Mouse (Mus musculus): Measurements from ENCODE around the gene Gm10717.
A peak's percentile ranks its signal among the peaks of the same experiment; 100 is the strongest.
"Not testable (repeated sequence)": the region's sequence is repeated elsewhere in the genome, so short reads cannot be mapped to it uniquely, and the experiment has no call there.

Gm10717 gene

GRCm38 (mm10) chr9:3023985-3024648 lies 1.1 kb upstream of the Gm10717 start:
- DNase-seq (ENCODE audit: low read depth, low spot score) = not testable (repeated sequence)

DNA sequence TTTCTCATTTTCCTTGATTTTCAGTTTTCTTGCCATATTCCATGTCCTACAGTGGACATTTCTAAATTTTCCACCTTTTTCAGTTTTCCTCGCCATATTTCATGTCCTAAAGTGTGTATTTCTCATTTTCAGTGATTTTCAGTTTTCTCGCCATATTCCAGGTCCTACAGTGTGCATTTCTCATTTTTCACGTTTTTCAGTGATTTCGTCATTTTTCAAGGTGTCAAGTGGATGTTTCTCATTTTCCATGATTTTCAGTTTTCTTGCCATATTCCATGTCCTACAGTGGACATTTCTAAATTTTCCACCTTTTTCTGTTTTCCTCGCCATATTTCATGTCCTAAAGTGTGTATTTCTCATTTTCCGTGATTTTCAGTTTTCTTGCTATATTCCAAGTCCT lies 436 bp downstream of the Gm10717 start:
- DNase-seq (ENCODE audit: low read depth, low spot score) = not testable (repeated sequence)

DNA sequence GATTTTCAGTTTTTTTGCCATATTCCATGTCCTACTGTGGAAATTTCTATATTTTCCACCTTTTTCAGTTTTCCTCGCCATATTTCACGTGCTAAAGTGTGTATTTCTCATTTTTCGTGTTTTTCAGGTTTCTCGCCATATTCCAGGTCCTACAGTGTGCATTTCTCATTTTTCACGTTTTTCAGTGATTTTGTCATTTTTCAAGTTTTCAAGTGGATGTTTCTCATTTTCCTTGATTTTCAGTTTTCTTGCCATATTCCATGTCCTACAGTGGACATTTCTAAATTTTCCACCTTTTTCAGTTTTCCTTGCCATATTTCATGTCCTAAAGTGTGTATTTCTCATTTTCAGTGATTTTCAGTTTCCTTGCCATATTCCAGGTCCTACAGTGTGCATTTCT lies 919 bp downstream of the Gm10717 start:
- not testable (repeated sequence) for DNase-seq (ENCODE audit: low read depth, low spot score)

DNA sequence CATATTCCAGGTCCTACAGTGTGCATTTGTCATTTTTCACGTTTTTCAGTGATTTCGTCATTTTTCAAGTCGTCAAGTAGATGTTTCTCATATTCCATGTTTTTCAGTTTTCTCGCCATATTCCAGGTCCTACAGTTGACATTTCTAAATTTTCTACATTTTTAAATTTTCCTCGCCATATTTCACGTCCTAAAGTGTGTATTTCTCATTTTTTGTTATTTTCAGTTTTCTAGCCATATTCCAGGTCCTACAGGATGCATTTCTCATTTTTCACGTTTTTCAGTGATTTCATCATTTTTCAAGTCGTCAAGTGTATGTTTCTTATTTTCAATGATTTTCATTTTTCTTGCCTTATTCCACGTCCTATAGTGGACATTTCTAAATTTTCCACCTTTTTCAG lies 1.5 kb downstream of the Gm10717 start:
- not testable (repeated sequence) for DNase-seq (ENCODE audit: low read depth, low spot score)

GRCm38 (mm10) chr9:3027200-3027599 lies 2.0 kb downstream of the Gm10717 start:
- DNase-seq (ENCODE audit: low read depth, low spot score) = peak; percentile 28

DNA sequence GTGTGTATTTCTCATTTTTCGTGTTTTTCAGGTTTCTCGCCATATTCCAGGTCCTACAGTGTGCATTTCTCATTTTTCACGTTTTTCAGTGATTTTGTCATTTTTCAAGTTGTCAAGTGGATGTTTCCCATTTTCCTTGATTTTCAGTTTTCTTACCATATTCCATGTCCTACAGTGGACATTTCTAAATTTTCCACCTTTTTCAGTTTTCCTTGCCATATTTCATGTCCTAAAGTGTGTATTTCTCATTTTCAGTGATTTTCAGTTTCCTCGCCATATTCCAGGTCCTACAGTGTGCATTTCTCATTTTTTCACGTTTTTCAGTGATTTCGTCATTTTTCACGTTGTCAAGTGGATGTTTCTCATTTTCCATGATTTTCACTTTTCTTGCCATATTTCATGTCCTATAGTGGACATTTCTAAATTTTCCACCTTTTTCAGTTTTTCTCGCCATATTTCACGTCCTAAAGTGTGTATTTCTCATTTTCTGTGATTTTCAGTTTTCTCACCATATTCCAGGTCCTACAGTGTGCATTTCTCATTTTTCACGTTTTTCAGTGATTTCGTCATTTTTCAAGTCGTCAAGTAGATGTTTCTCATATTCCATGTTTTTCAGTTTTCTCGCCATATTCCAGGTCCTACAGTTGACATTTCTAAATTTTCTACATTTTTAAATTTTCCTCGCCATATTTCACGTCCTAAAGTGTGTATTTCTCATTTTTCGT lies 4.2 kb downstream of the Gm10717 start:
- DNase-seq (ENCODE audit: low read depth, low spot score) = not testable (repeated sequence)

- DNase-seq (ENCODE audit: low read depth, low spot score) = peak; percentile 34
These were observed 5.6 kb downstream of the Gm10717 start for GRCm38 (mm10) chr9:3030677-3031318.

DNA sequence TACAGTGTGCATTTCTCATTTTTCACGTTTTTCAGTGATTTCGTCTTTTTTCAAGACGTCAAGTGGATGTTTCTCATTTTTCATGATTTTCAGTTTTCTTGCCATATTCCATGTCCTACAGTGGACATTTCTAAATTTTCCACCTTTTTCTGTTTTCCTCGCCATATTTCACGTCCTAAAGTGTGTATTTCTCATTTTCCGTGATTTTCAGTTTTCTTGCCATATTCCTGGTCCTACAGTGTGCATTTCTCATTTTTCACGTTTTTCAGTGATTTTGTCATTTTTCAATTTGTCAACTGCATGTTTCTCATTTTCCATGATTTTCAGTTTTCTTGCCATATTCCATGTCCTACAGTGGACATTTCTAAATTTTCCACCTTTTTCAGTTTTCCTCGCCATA lies 9.1 kb downstream of the Gm10717 start, which contains the start of gene Gm17535:
Gene Gm17535 (plus strand): TSS at position 301 of the 400 bp plus-strand sequence.
- not testable (repeated sequence) for DNase-seq (ENCODE audit: low read depth, low spot score)

DNA sequence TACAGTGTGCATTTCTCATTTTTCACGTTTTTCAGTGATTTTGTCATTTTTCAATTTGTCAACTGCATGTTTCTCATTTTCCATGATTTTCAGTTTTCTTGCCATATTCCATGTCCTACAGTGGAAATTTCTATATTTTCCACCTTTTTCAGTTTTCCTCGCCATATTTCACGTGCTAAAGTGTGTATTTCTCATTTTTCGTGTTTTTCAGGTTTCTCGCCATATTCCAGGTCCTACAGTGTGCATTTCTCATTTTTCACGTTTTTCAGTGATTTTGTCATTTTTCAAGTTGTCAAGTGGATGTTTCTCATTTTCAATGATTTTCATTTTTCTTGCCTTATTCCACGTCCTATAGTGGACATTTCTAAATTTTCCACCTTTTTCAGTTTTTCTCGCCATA lies 11.4 kb downstream of the Gm10717 start, which contains the start of gene Gm10715:
Gene Gm10715 (plus strand): TSS at position 301 of the 400 bp plus-strand sequence.
- DNase-seq (ENCODE audit: low read depth, low spot score) = not testable (repeated sequence)

- peak; percentile 0 for DNase-seq (ENCODE audit: low read depth, low spot score)
These were observed 12.9 kb downstream of the Gm10717 start for GRCm38 (mm10) chr9:3038161-3038560.

Data from retina, postnatal 7 days (tissue).